Mouse (Mus musculus) NIH3T3 (cell line): ENCODE results near the gene Card14.
A peak's percentile ranks its signal among the peaks of the same experiment; 100 is the strongest.
"Not testable (repeated sequence)": the region's sequence is repeated elsewhere in the genome, so short reads cannot be mapped to it uniquely, and the experiment has no call there.

Source experiments
- DNase-seq: peaks from one replicate; pipeline ENCODE4 v3.0.0-alpha.2; 2012; ENCODE audit warnings: low read depth

Gene Card14

DNA sequence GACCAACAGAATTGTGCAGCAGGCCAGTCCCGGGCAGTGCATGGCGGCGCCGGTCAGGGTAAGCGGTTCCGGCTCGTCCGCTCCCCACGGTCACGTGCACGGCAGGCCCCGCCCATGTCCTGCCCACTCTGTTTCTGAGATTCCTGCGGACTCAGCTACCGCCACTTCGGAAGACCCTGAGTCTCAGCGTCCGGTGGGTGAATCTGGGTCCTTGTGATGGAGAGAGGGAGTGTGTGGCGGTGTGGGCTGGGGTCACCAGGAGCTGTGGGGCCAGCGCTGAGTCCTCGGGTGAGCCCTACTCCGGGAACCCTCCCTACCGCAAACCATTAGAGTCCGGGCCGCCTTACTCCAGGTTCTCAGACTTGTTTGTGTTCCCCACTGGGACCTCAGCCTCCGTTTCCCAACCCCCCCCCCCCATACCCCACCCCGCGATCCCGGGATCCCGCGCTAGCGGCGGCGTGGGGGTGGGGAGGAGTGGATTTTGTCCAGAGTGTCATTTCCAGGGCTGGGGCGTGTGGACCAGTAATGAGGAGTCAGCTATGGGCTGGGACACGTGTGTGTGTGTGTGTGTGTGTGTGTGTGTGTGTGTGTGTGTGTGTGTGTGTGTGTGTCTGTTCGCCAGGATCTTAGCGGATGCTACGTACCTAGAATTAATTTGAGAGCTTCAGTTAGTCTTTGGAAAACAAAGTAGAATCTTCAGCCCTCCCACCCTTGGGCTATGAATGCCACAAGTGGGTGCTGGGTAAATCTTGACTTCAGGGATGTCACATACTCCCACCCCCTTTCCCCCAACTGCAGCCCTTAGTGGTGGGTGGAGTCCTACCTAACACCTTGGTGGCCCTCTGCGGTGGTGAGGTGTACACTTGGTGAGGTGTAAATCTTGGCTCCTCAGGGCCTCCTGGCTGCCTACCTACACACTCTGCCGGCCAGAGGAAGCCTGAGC is 48.1 kb downstream of the Card14 start, which contains the start of the genes Sgsh and Slc26a11:
TSS of gene Sgsh (minus strand) at position 94 of the 943 bp plus-strand sequence.
TSS of gene Slc26a11 (plus strand) at position 115 of the 943 bp plus-strand sequence.
- peak; percentile 87 for DNase-seq

DNA sequence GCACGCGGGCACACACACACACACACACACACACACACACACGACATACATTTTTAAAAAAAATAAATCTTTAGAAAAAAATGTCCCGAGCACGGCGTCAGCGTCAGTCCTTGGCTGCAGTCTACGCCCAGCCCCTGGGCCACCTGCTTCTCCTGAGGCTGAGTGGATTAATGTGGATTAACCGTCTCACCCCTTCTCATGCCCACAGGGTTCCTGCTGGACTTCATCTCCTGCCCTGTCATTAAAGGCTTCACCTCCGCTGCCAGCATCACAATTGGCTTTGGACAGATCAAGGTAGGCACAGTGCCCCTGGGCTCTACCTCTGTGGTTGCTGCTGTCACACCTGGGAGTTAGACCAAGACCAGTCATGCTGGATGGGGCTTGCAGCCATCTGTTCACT is 51.5 kb downstream of the Card14 start:
- DNase-seq, result no peak

DNA sequence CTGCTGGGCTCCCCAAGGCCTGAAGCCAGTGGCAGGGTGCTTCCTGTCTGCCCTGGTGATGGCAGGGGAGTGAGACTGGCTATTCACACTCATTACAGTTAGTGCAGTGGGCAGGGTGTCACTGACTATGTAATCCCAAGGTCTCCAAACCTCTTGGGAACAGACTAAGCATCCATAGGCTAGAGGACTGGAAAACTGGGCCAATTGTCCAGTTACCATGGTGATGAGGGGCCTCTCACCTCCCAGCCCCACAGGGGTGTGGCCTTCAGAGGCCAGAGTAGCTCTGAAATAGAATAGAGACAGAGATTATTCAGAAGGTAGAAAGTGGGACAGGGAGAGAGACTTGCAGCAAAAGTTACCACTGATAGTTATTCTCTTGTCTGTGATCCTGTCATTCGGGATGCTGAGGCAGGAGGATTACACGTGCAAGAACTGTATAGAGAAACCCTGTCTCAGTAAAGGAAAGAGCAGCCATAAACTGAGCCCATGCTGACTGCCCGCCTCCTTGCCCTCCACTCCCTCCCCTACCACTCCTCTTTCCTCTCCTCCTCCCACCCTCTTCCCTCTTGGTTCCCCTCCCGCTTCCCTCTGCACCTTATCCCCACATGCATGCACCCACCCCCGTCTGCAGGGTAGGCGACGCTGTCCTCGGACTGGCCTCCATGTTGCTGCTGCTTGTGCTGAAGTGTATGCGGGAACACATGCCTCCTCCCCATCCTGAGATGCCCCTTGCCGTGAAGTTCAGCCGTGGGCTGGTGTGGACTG is 55.4 kb downstream of the Card14 start:
- no peak for DNase-seq

DNA sequence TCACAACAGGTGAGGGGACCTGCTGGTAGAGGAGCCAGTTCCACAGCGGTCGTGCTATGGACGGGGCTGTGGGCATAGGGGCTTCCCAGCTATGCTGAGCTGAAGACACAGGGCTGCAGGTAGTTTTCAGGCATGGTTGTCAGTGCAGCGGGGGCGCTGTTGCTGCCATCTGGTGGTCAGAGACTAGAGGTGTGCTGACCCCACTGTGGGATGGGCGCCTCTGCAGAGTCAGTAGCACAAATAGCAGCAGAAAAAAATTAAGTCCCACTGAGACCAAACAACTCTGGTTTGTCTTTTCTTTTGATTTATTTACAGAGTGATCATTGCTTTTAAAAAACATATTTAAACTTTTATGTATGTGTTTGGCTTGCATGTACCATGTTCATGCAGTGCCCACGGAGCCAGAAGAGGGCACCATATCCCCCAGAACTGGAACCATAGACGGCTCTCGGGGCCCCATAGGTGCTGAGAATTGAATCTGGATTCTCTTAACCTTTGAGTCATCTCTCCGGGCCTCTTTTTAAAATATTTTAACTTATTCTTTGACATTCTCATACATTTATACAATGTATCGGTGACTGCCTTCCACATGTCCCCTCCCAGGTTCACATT is 56.1 kb downstream of the Card14 start:
- peak; percentile 84 for DNase-seq

DNA sequence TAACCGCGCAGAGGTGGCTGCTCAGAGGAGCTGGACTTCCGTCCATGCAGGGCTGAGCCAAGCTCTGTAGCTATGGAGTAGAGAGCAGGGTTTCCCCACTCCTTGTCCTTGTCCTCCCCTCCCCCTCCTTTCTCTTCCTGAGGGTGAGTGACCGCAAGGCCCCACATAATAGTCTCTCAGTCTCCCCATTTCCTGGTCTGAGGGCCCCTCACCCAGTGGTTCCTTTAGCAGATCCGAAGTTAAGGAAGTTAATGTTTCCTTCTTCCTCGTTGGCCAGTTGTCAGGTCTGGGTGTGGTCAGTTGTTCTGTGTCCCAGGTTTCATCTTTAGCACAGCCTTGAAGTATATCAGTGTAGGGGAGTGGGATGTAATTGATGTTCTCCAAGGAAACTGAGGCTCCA is 67.9 kb downstream of the Card14 start:
- DNase-seq, result no peak

DNA sequence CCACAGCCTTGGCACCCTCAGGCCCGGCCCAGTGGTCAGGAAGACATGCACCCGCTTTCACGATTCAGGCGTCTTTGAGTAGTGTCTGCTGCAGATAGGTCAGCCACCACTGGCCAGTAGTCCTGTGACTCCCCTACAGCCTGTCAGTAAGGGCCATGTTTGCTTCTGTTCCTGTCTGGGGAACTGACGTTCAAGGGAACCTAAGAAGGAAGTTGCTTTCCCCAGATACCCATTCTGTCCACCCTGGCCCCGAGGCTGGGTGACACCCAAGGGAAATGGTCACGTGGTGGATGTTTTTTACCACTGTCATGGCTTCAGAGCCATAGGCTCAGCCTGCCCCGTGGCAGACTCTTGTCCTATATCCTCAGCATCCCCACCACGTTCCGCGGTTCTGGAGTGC is 69.8 kb downstream of the Card14 start:
- DNase-seq, result no peak

DNA sequence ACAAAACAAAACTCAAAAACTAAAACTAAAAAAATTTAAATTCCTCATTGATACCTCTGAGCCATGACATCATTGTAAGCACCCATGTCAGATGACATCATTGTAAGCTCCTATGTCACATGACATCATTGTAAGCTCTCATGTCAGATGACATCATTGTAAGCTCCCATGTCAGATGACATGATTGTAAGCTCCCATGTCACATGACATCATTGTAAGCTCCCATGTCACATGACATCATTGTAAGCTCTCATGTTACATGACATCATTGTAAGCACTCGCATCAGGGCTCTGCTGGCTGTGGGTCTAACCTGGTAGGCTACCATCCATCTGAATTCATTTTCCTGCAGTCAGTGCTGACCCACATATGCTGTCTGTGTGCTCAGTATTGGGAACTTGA is 71.0 kb downstream of the Card14 start:
- no peak for DNase-seq

DNA sequence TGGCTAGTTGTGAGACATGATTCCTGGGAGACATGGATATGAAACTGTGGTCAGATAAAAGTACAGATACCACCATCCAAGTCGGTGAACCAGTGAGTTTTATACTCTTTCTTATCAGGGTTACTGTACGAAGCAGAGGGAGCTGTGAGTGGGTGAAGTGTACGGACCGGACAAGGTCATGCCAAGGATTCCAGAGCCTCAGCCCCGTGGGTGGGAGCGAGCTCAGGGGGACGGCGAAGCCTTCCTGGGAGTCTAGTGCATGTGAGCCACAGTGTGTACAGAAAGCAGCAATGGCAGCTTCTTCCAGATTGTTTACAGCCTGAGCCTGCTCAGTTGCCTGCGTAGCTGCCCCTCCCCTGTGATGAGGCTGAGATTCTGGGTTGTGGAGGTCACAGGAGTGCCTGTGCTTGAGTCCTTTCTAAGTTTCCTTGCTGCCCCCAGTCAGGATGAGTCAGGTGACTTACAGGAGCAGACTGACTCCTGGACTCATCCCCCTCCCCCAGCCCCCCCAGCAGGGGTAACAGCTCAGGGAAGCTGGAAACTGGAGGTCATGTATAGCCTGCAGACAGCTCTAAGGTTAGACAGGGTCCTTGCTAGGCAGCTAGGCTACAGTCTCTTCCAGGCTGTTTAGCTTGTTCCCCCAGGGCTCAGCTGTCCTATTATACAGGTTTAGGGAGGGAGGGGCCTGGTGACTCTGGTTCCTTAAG is 74.2 kb downstream of the Card14 start:
- no peak for DNase-seq

DNA sequence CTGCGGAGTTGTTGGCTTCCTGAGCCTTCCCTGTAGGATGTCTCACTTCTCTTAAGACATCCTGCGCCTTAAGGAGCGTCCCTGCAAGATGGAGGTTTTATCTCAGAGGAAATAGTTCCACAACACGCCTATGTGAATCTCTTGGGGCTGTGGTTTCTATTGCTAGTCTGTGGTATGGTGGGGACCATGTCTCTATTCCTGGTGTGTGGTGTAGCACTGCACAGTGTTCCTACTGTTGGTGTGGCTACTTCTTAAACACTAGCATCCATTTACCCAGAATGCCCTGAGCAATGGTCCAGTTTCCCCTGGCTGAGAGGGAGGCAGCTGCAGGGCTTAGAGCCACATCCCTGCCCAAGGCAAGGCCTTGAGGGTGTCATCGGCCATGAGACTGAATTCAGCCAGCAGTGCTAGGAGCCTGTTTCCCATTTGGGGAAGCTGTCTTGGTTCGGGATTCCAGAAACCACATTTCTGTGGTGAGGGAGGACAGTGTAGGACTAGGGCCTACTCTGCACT is 74.8 kb downstream of the Card14 start:
- DNase-seq, result no peak

DNA sequence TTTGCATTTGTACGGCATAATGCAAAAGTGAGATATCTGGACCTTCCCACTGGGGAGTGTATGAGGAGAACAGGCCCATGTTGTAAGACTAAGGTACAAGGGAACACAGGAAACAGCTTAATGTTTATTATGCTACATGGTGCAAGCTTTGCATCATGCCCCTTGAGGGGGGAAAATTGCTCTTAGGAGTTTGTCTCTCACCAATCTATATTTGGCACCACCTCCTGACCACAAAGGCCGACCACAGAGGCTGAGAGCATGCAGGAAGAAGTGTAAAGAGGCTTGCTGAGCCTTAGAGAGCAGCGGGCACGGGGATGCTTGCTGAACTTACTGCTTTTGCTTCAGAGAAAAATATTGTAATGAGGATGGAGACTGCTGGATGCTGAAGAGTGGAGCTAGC is 77.3 kb downstream of the Card14 start:
- peak; percentile 81 for DNase-seq

DNA sequence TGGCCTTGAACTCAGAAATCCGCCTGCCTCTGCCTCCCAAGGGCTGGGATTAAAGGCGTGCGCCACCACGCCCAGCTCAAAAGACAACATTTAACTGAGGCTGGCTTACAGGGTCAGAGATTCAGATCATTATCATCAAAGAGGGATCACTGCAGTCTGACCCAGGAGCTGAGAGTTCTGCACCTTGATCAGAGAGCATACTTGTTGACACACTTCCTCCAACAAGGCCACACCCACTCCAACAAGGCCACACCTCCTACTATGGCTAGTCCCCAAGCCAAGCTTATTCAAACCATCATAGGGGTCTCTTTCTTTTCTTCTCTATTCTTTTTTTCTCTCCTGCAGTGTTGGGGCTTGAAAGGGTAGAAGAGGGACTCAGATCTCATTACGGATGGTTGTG is 78.7 kb downstream of the Card14 start:
- DNase-seq, result no peak

DNA sequence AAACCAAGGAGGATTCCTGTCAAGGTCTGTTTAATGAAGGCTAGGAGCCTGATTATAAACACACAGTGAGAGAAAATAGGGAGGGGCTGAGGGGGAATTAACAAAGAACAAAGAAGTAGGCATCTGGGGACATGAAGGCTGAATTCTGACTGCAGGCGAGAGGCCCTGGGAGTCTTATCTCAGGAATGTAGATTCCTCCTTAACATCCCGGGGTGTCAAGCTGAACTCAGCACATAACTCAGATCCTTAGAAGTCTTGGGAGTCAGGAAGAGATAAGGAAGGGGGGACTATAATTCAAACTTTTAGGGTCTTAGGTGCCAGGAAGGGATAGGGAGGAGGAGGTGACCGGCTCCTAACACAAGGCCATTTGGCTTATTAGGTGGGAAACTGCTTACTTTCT is 79.7 kb downstream of the Card14 start:
- not testable (repeated sequence) for DNase-seq

DNA sequence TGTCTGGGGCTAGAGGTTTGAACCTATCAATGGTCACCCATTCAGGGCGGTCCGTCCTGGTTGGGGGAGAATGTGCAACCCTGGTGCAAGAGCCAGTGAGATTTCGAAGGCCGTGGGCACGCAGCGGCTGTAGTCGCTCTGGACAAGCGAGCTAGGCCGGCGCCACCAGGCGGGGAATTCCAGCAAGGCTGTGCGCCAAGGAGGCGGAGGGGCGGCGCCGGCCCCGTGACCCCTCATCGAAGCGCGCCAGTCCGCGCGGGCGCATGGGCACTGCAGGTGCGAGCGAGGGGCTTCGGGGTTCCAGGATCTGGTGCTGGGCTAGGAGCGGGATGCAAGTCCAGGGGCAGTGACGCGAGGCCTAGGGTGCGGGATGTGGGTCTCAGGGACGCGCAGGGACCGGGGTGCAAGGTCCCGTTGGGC is 82.3 kb downstream of the Card14 start:
- DNase-seq, result peak; percentile 93

DNA sequence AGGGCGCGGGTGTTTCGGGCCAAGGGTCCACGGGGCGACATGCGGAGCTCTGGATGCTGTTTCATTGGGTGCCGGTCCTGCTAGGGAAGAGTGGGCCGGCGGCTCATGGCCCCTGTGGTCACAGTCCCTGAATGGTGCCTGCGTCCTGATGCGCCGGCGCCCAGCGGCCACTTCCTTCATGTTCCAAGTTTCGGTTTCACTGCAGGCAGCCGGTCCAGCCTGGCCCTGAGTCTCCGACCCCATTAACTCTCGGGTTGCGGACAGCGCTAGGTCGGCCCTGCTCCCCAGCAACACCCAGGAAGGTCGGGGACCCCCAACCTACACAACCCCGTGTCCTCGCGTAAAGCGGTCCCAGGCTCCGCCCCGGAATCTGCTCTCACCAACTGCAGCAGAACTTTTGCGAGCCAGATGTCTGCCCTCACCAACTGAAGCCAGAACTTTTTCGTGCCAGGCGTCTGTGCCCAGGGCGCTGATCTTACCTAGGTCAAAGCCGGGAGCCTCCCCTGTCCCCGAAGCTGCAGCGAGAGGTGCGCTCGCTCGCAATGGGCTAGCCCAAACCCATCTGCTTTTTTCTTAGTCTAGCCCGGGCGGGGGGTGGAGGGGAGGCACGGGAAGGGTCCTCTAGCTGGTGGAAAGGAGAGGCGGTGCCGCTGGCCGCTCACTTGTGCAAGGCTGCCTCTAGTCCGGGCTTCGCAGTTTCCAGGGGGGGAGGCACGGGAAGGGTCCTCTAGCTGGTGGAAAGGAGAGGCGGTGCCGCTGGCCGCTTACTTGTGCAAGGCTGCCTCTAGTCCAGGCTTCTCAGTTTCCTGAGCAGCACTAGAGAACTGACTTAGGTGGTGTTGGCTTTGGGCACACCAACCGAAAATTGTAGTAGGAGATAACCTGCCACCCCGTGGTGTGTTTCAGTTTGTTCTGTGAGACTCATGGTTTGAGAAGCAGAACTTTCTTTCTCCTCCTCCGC is 83.0 kb downstream of the Card14 start:
- peak; percentile 74 for DNase-seq

DNA sequence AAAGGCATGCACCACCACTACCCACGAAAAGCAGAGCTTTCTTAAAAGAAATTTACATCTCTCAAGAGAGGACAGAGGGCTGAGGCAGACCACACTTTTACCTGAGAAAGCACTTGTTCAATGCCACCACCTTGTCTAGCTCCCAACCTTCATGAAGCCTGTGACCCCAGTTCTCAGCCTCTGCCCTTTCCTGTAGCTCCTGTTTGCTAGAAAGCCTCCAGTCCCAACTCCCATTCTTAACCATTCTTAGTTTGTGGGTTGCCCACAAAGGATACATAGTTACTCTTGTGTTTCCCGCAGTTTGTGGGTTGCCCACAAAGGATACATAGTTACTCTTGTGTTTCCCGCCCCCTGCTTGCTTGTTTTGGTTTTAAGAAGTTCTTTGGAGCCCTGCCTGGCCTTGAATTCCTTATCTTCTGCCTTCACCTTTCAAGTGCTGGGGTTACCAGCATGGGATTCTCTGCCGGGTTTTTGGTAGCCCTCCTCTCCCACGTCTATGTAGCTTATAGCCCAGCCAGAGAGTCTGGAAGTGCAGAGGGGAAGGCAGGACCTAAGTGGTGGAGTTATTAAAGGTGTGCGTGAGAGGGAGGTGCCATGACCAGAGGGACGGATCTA is 83.9 kb downstream of the Card14 start:
- peak; percentile 42 for DNase-seq

DNA sequence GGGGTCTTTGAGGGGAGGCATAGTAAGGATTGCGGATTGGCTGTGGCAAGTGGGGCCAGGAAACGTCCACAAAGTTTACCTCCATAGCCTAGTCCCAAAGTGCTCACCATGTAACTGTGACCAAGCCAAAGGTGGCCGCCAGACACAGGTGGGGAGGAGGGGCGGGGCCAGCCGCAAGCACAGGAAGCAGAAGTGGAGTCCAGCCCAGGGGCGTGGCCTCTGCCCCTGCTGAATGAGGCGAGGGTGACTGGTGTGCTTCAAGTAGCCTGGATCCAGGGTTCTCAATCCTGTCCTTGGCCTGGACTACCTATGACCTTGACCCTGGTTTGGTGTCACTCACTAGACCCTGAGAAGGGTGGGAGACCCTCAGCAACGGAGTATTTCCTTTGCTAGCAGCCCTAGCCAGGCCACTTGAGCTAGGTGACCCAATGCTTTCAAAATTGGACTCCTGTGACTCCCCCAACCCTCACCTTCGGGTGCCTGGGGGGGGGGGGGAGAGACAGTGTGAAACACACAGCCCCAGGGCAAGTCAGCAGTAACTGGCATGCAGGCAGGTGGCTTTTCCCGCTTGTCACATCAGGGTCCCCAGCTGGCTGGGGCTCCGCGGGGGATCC is 84.5 kb downstream of the Card14 start:
- DNase-seq, result peak; percentile 63

DNA sequence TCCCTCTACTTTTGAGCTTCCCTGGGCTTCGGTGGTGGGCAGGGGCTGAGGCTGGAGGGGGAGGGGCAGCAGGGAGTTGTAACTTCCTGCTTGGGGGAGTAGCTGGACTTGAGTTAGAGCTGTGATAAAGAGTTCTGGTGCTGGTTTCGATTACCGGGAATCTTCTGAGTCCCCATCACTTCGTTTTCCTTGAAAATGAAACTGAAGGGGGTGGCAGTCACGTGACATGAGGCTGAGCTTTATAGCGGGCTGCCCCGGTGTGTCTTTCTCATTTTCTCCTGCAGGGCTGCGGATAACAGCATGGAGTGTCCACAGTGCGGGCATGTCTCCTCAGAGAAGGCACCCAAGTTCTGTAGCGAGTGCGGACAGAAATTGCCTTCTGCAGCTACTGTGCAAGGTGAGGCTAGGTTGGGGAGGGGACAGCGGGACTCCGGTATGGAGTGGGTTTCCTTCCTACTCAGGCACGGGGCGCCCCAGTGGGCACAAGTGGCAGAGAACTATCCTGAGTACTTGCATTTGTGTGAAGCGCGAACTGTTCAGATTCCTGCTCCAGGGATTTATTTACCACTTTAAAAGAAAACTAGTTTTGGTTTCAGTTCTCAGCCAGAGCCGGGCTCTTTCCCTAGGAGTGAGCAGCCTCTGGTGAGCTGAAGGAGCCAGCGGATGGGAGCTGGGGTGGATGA is 85.4 kb downstream of the Card14 start, which contains the start of gene Rnf213:
TSS of gene Rnf213 (plus strand) at position 301 of the 683 bp plus-strand sequence.
- DNase-seq, result peak; percentile 87

DNA sequence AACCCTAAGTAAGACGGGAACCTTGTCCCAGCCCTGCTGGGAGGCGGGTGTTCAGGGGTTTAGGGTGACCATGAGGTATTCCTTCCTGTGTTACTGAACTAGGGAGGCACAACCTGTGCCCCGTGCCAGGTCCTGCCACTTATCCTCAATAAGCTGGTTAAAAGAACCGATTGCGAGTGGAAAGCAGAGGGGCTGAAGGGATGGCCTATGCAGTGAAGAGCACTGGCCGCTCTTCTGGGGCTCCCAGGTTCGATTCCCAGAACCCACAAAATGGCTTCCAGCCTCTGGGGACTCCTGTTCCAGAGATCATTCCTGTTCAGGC is 85.9 kb downstream of the Card14 start:
- no peak for DNase-seq

DNA sequence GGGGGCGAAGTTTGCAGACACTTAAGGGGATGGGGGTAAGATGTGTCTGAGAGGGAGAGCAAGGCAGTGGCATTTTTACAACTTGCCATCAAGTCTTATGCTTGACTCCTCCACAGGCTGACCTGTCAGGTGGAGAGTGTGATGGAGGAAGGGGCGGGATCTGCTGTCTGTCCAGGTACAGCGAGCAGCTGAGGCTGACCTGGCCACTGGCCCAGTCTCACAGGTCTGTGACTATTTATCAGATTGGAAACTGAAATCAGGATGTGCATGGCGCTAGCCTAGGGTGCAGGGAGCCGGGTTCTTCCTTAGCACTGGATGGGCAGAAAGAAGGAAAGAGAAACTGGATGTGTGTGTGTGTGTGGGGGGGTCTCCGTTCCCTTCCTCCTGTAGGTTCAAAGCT is 86.6 kb downstream of the Card14 start:
- no peak for DNase-seq
